Mouse (Mus musculus): ENCODE measurements around the gene Gm1123.

DNA sequence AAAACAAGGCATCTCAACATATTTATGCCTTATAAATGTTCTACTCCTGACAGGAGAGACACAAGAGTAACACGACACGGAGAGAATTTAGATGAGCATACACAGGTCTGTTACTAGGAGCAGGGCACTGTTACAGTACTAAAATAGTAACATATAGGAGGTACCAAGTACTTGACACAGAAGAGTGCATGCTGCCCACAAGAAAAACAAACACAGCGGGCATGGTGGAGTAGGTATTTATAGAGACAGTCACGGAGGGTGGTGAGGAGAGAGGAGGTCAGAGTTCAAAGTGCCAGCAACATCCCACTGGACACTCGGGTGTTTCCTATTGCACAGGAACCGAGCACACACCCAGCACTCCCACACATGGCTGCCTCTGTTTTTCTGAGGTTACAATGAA, 14.2 kb upstream of the Gm1123 start:
- TF ChIP-seq EP300 (optimal IDR thresholded peaks at IDR 0.05) (no peak), CTCF (IDR thresholded peaks at IDR 0.05; ENCODE audit: low read depth) (no peak)

Data from stomach, postnatal 0 days (tissue).